Mouse (Mus musculus): ENCODE results near the gene Crat.

GRCm38 (mm10) chr2:30442498-30442890 is 26.9 kb upstream of the Crat start:
- TF ChIP-seq POLR2A (IDR thresholded peaks at IDR 0.05; ENCODE audit: low read depth, low read length) (no peak), CTCF (IDR thresholded peaks at IDR 0.05; ENCODE audit: extremely low read depth, insufficient read depth, insufficient read length, insufficient replicate concordance) (no peak)

Measured in spleen, adult 2 months (tissue).